Mouse (Mus musculus) gastrocnemius, postnatal 14 days (tissue): ENCODE measurements around the gene Arhgap28. TPM values are rescaled to one million over a fixed set of nuclear protein-coding genes. Genes with fewer than 3 reads are reported as not detected.
A peak's percentile ranks its signal among the peaks of the same experiment; 100 is the strongest.
"Not testable (repeated sequence)": the region's sequence is repeated elsewhere in the genome, so short reads cannot be mapped to it uniquely, and the experiment has no call there.

Experiments
- DNase-seq: peaks from one replicate; pipeline ENCODE4 v3.0.0; 2021; ENCODE audit warnings: mixed read lengths
- intact Hi-C: fragments of 180-260 bp; cut with DNase I; formaldehyde crosslinking; loops from one replicate; pipeline ENCODE4 v1.15.1; 2025; ENCODE audit warnings: low total_unique reads
- total RNA-seq, 2 experiments: library from RNA; stranded (reverse); gene quantifications; 2 replicates each; pipeline ENCODE4 v1.2.3; 2021

Arhgap28 gene
- total RNA-seq, 2 experiments from 2014 or later = 3.7 to 5.0 TPM

DNA sequence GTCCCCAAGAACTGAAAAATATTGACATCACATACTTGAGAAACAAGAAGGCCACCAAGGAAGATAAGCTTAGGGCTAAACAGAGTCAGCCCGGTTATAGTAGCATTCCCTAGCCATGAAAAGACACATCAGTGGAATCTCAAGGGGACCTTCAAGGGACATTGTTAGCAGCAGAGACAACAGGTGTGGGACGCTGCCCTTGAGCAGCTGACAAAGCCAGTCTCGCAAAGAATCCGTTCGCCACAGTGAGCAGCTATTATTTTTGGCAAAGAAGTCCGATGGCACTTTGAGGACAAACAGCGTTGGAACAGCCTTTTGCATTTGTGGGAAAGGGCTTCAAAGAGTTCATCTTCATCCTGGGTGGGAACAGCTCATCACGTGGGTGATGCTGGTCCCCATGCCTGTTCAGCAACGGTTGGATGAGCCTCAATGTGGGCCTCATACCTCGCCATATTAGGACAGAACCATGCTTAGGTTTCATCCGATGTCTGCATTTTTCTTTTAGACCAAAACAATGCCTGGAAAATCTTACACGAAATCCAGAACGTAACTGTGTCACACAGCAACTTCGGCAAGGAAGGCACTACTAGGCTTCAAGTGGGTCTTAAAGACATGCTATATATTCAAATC is 99.5 kb downstream of the Arhgap28 start:
- intact Hi-C loops = no loop called here
- DNase-seq = no peak

DNA sequence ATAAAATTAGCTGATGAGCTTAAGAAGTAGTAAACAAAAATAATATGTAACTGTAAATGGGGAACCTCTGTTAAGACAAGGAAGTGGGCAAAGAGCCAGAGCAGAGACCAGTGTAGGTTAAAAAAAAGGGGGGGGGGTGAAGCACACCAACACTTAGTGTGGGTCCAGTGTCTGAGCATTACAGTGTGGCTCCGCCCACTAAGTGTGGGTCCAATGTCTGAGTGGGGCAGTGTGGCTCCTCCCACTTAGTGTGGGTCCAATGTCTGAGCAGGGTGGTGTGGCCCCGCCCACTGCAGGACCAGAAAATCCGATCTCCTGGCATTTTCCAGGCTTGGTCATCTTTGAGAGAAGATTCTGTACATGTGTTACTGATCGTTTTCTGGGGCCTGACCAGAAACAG is 101.1 kb downstream of the Arhgap28 start:
- intact Hi-C loops = no loop called here
- no peak for DNase-seq

DNA sequence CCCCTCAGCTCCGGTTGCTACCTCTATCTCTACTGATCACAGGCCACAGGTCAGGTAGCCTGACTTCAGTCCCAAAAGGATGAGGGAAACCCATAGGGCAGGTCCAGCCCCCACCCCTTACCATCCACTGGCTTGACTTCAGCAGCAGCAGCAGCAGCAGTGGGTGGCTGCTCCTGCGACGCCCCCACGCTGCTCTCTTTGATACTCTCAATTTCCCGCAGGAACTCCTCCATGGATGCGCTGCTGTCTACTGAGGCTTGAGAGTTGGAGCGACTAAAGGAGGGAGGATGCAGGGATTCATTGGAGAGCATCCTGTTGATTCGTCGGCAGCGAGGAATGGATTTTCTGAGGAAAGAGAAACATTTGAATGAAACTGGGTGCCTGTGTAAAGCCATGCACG is 102.8 kb downstream of the Arhgap28 start:
- intact Hi-C loops = no loop called here
- DNase-seq = no peak

DNA sequence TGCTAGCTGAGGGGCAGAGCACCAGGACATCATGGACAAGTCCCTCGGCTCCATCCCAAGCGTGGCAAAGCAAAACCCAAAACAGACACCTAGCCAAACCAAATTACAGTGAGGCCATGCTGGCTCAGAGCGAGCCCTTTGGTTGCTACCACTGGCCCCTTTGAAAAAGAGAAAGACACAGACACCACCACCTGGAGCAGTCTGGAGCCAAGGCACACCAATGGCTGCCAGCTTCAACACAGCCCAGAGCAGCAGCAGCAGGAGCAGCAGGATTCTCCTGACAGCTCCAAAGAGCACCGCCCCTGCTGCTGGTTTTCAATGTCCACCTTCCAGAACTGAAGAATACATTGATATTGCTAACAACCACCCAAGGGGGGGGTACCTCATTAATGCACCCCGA is 104.5 kb downstream of the Arhgap28 start:
- intact Hi-C loops = no loop called here
- no peak for DNase-seq

DNA sequence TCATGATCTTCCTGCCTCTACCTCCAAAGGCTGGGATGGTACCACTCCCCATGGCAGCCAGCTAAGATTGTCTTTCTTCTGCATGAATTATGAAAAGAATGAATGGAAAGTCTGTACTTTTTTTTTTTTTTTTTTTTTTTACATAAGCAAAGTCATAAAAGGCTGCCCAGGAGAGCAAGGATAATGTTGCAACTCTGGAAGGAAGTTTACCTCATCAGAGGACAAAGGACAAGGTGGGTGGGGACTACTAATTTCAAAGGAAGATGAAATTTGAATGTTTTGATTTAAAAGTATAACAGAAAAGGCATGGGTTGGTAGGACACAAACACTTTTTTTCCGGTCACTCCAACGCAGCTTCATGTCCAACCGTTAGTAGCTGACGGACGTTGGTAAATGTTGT is 107.5 kb downstream of the Arhgap28 start:
- no peak for DNase-seq
- intact Hi-C loops = no loop called here

DNA sequence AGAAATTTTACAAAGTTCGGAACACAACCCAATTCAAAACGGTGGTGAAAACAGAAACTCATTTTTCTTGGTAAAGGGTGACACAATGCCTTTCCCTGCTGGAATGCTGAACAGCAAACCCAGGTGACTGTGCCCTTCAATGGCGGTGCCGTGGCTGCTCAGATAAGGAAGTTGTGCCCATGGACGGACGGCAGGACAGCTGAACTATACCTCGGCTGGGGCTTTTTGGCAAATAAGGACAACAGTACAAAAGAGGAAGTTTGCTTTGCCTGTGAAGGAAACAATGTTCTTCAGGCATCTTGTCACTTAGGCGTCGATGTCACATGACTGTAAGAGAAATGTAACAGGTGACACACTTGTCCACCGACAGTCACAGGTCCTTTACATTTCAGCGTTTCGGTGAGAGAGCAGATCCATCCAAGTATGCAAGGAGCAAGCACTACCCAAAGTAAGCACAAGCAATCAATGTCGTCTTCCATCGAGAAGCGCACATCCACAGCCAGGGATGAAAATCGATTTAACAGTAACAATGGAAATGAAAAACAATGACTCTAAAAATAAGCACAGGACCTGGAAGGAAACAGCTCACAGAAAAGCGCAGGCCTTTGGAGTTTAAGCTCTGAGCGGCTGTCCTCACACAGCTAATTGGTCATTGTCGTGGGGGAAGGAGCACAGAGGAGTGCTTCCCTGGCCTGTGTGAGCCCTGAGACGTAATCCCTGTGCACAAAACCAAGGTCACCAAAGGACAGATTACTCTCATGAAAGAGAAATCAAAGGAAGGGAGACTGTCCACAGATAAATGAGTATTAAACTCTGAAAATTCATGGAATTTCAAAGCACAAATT is 114.2 kb downstream of the Arhgap28 start:
- intact Hi-C loops = no loop called here
- no peak for DNase-seq

DNA sequence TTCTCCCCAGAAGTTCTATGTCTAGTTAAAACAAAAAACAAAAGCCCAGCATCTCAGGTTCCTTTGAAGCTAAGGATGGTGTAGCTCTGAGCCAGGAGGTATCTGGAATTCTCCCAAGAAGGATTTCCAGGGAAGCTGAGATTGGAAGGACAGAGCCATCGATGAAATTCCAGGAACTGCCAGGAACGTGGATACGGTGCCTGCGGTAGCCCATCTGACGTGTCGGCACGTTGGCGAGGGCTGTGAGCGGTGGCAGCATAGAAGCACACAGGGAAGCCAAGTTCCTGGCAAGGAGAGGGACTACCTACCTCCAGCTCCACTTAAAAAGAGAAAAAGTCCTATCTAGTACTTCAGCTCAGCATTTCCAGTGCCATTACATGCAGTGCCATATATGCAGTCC is 115.8 kb downstream of the Arhgap28 start:
- no peak for DNase-seq
- intact Hi-C loops = no loop called here

DNA sequence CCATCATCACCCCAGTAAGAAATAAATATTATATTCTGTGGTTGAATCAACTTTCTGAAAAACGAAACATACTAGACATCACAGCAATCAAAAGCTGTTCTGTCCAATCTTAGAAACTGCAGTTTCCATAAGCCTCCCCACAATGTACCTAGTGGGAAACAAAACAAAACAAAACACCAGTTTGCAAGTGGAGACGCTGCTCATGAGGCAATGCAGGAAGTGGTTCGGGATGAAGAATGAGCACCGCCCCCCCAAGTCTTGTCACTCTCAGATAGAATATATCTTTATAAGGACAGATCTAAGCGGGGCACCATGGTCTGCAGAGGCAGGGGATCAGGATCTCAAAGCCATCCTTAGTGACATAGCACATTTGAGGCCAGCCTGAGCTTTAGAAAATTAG is 117.6 kb downstream of the Arhgap28 start:
- intact Hi-C loops = no loop called here
- DNase-seq = no peak

DNA sequence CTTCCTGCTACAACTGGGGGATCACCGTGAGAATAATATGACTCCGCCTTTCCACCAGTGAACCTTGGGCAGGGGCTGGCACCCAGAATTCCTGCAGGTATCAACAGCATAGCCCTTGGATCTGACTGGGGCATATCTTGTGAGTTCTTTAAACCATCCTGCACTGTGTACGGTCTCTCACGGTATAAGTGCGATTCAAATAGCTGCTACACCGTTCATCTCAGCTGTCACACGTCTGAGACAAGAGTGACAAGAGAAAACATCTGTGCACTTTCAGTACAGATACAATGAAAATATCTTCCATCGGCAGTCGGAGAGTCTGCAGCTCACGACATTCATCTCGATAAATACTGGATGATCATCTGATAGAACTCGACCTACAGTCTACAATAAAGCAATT is 126.3 kb downstream of the Arhgap28 start:
- intact Hi-C loops = no loop called here
- DNase-seq = no peak

DNA sequence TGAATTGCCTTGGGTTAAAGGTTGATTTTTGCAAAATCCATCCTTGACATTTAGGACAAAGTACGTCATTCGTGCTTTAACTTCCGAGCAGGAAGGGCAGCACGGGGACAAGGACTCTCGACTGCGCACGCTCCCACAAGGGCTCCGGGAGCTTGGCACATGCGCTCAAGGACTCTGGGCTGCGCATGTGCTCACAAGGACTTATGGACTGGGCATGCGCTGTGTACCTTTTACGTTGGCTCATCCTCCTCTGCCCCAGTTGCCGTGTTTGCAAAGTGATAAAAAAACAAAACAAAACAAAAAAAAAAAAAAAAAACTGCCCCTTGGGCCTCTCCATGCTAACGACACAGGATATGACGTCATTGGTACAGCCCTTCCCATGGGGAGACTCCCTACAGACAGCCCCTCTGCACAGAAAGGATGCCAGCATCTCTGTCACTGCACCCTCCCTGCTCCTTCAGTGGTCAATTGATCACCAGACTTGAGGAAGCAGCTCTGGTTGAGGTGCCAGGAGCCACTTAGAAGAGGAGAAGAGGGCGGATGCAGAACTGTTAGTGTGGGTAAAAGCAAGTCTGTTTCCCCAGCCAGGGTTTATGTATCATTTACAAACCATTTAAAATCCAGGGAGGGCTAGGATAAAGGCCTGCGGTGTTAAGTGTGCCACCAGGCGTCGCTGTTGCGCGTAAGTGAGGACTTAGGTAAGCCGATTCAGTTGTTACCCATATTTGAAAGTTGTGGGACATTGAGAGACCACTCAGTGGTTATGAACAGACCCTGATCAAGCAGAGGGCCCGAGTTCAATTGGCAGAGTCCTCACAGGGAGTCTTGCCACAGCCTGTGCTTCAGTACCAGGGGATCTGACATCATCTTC is 134.0 kb downstream of the Arhgap28 start:
- DNase-seq = peak; percentile 68
- intact Hi-C loops = no loop called here

DNA sequence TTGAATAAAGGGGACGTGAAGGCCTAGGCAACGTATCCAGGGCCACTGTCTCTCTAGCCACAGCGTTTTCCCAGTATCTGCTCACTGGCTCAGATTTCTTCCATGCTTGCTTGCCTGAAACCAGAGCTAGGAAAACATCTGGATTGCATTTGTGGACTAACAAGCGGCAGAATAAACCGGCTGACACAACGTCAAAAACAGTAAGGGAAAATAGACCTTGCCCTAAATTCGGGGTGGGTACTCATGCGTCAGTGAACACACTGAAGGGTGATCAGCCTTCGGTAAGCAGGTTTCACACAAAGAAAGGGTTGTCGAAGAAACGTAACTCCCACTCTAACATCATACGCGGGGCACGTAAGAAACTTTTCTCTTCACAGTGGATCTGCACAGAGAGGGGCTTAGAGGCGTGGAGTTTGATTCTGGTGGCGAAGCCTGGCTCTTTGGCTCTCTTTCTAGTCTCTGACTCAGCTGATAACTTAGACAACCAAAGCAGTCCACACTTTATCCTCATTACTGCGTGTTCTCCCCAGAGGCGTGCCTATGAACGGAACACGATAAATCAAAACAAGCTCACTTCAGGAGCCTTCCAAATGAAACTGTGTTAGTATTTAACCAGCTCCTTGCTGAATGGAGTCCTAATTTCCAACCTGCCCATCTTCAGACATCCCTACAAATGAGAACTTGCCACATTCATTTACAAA is 137.2 kb downstream of the Arhgap28 start:
- DNase-seq = no peak
- intact Hi-C loops = no loop called here

DNA sequence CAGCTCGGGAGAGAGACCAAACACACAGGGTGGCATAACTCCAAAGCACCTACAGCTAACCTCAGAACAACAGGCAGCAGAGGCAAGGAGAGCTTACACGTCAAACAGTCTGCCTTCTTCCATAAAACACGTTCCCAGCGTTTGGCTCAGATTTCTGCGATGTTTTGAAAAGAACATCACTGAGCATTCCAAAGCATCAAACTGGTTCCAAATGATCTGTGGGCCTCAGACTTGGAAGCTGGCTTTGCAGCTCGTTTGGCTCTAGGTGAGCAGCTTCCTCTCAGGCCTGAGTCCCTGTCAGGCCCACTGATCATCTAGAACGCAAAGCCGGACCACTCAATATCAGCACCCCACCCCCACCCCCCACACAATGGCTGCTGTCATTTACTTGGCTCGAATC is 137.9 kb downstream of the Arhgap28 start:
- intact Hi-C loops = no loop called here
- DNase-seq = peak; percentile 20

DNA sequence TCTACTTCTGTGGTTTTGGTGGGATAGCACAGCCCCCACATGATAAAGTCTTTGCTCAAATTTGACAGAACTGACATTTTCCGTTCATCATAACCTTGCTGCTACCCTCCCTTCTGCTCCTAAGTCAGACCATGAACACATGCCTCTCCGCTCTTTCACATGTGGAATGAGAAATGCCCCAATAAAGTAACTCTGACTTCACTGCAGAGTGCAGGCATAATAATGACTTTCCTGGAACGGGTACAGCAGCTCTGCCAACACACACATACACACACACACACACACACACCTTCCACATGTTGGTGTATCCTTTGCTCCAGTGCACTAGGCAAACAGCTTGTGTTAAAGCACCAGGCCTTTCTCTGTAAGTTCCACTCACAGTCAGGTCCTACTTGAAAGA is 139.0 kb downstream of the Arhgap28 start:
- intact Hi-C loops = loop anchor here (5.0 kb wide), 1 partner anchor 302 kb away; no protein-coding TSS in a partner anchor

DNA sequence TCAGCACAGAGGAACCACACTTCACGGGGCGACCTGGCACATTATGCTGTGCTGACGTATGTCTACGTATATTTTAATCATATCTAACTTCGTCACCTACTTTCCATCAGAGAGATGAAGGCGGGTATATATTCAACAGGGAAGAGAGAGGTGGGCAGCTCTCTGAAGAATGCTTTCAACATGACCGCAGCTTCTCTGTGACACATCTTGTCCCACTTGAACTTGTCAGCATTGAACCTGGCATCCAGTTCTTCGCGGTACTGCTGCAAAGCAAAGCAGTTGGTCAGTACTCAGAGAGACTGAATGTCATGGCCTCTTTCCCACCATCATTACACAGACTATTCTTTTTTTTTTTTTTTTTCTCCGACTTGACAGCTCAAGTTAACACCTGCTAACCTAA is 139.6 kb downstream of the Arhgap28 start:
- DNase-seq = no peak
- intact Hi-C loops = loop anchor here (5.0 kb wide), 1 partner anchor 303 kb away; no protein-coding TSS in a partner anchor

More for the DNA sequence above, 139.0 kb downstream of the Arhgap28 start:
- DNase-seq = no peak

DNA sequence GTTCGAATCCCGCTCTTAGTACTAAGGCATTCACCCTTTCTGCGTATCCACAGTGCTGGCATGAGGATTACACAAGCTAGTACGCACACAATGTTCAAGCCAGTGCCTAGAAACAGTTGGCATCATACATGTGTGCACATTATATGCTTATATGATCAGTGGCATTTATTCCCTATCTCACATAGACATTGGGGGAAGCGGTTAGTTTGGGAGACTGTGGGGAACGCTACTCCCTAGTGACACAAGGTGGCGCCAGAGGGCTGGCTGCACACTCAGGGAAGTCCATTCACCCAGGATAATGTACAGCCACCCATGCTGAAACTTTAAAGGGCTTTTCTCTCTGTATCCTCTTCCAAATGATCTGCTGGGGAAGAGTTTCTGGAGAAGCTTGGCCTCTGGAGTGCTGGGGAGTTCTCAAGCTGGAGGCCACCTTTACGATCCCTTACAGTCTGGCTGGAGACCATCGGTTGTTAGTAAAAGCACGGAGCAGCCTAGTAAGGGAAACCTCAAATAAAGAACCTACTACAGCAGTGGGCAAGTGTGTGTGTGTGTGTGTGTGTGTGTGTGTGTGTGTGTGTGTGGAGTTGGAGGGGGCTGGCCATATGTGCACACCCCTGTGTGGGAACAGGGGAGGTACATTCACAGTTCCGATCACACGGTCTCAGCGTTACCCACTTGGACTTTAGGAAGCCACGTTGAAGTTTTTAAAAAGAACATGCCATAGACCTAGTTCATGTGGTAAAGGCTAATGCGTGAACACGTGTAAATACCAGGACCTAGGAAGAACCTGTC is 142.0 kb downstream of the Arhgap28 start:
- intact Hi-C loops = loop anchor here (5.0 kb wide), 1 partner anchor 305 kb away; no protein-coding TSS in a partner anchor
- peak; percentile 68 for DNase-seq

DNA sequence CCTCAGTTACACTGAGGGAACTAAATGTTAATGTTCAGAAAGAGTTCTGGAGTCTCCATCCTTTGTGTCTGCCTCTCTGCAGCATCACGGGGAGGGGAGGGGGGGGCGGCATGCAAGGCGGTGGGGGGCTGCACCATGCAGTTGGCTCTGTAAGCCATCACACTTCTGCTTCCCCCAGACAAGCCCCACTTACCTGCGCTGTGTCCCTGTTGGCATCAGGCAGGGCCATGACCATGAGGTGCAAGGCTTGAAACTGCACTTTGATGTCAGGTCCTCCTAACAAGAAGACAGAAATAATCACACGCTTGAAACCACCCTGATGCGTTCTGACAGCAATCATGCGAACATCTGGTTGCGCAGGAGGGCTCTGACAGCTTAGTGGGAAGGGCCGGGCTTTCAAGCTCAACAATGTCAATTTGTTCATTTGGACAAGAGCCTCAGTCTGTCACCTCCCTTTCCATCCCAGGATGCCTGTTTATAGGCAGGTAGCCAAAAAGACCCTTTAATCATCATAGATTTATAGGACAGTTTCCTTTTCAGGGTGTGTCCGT is 142.8 kb downstream of the Arhgap28 start:
- no peak for DNase-seq
- intact Hi-C loops = loop anchor here (5.0 kb wide), 1 partner anchor 306 kb away; no protein-coding TSS in a partner anchor

DNA sequence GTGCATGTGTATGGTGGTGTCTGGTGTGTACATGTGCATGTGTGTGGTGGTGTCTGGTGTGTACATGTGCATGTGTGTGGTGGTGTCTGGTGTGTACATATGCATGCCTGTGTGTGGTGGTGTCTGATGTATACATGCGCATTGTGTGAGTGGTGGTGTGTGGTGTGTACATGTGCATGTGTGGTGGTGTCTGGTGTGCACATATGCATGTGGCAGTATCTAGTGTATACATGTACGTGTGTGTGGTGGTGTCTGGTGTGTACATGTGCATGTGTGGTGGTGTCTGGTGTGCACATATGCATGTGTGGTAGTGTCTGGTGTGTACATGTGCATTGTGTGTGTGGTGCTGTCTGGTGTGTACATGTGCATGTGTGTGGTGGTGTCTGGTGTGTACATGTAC is 162.4 kb downstream of the Arhgap28 start:
- DNase-seq, intact Hi-C loops: not testable (repeated sequence)

DNA sequence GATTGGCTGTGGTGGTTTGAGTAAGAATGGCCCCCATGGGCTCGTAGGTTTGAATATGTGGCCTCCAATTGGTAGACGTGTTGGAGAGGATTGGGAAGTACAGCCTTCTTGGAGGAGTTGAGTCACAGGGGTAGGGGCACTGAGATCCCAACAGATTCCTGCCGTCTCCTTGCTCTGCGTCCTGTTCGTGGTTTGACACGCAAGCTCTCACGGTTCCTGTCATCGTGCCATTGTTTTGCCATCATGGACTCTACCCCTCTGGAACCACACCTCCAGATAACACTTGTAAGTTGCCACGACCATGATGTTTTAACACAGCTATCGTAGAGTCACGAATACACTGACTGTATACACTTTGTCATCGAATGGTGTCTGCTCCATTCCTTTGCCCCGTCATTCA is 165.0 kb downstream of the Arhgap28 start:
- no peak for DNase-seq
- intact Hi-C loops = loop anchor here (2.0 kb wide), 1 partner anchor 60 kb away; no protein-coding TSS in a partner anchor
